Mouse (Mus musculus) limb, embryonic 14.5 days (tissue): Measurements from ENCODE around the gene Osmr. TPM values are rescaled to one million over a fixed set of nuclear protein-coding genes. Genes with fewer than 3 reads are reported as not detected.

Source experiments
- ATAC-seq: fragments of 200-750 bp; cut with Nextera tagmentation; 2 replicates; pipeline ENCODE4 v1.8.0; 2017; ENCODE audit warnings: low read depth, moderate number of reproducible peaks, moderate TSS enrichment; ENCODE audit not compliant: low FRiP score
- DNase-seq: peaks from one replicate; pipeline ENCODE4 v3.0.0-alpha.2; 2015; ENCODE audit warnings: low spot score
- H3K27ac ChIP-seq: fragments of 300-500 bp; sonication (generic); replicated peaks from 2 replicates; pipeline ENCODE4 v1.5.1; 2014; ENCODE audit warnings: low read depth, mild to moderate bottlenecking, low read length, moderate library complexity, mixed read lengths
- H3K27me3 ChIP-seq: fragments of 300-500 bp; sonication (generic); 2 replicates; pipeline ENCODE4 v1.6.1; 2014; ENCODE audit warnings: low read length, mixed read lengths; ENCODE audit not compliant: control insufficient read depth, insufficient read depth
- H3K36me3 ChIP-seq: fragments of 300-500 bp; sonication (generic); 2 replicates; pipeline ENCODE4 v1.6.1; 2014; ENCODE audit warnings: mild to moderate bottlenecking, low read length, moderate library complexity, mixed read lengths; ENCODE audit not compliant: control insufficient read depth, insufficient read depth
- H3K4me1 ChIP-seq: fragments of 300-500 bp; sonication (generic); 2 replicates; pipeline ENCODE4 v1.6.1; 2014; ENCODE audit warnings: antibody characterized with exemption, low read length, mixed read lengths; ENCODE audit not compliant: control insufficient read depth, insufficient read depth
- H3K4me2 ChIP-seq: fragments of 300-500 bp; sonication (generic); replicated peaks from 2 replicates; pipeline ENCODE4 v1.6.1; 2014; ENCODE audit warnings: low read depth, mild to moderate bottlenecking, low read length, moderate library complexity; ENCODE audit not compliant: severe bottlenecking
- H3K4me3 ChIP-seq: fragments of 300-500 bp; sonication (generic); replicated peaks from 2 replicates; pipeline ENCODE4 v1.5.1; 2014; ENCODE audit warnings: low read length
- H3K9ac ChIP-seq: fragments of 300-500 bp; sonication (generic); 2 replicates; pipeline ENCODE4 v1.6.1; 2014; ENCODE audit warnings: mild to moderate bottlenecking, low read depth, low read length, moderate library complexity; ENCODE audit not compliant: severe bottlenecking
- H3K9me3 ChIP-seq: fragments of 300-500 bp; sonication (generic); 2 replicates; pipeline ENCODE4 v1.6.1; 2016; ENCODE audit warnings: low read length; ENCODE audit not compliant: control insufficient read depth
- POLR2A ChIP-seq: fragments of 200-500 bp; IDR thresholded peaks from 2 replicates; pipeline ENCODE4 v1.8.0; 2012; ENCODE audit warnings: inconsistent platforms, mild to moderate bottlenecking, moderate library complexity, borderline replicate concordance; ENCODE audit not compliant: insufficient read depth, insufficient read length; ENCODE audit errors: extremely low read depth
- WGBS: fragments of 180-500 bp; shearing (Covaris S2); extraction: QIAGEN DNeasy Blood & Tissue Kit; methylation state at CpG from one replicate; pipeline ENCODE4 v1.1.7; 2014; 5-methylcytosine and 5-hydroxymethylcytosine counted together
- polyA plus RNA-seq, 2 experiments: library from polyadenylated mRNA; depleted of rRNA in 1 of 2; stranded (reverse) in 1 of 2; unstranded in 1 of 2; fragments of >200 nt; fragmentation: Nextera tagmentation in 1 of 2; extraction: Ambion mirVana in 1 of 2; gene quantifications; 2 replicates each; pipeline versions ENCODE4 v1.2.1 to v1.2.3; 2012 to 2014

The Osmr gene
- polyA plus RNA-seq, 2 experiments, result 2.0 to 2.1 TPM

DNA sequence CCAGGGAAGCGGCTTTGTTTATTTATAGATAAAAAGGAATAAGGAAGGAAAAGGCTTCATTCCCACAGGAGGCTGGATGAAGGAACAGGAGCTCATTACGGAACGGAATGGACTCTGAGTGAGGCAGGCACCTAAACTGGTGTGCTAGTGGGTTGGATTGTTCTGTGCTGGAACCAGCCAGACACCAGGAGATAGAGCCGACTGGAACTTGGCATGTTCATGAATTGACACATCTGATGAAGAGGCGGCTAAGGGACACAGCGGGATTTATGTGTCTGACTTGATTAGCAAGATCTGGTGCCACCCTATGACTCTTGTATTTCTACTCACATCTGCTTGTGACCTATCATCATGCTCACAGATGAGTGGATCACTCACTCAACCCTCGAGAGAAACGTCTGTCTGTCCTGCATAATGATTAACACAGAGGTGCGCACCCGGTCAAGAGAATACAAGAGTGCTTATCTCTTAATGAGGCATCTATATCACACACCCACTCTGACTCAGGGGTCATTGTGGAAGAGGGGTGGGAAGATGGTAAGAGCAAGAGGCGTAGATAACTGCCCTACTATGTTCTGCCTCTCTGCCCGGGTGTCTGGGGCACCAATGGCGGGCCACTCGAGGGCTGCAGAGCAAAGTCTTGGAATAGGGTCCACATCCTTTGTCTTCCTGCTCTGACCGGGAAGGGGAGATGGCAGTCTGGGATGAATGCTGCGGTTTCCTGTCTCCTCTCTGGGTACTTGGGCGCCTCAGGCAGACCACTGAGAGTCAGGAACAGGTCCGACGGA, 31.7 kb upstream of the Osmr start:
- WGBS, result 83% methylated on average over 19 of the region's 19 CpGs
- Histone ChIP-seq H3K27me3 (no peaks in the 10 kb centered on the region), H3K4me3 (no peak overlapping the region), H3K4me2 (no peak overlapping the region), H3K36me3 (no peaks in the 10 kb centered on the region), H3K4me1 (no peaks in the 10 kb centered on the region), H3K9ac (no peak overlapping the region), H3K9me3 (no peaks in the 10 kb centered on the region), H3K27ac (no peak overlapping the region)
- no peak for ATAC-seq
- no peak for TF ChIP-seq POLR2A
- no peak for DNase-seq

DNA sequence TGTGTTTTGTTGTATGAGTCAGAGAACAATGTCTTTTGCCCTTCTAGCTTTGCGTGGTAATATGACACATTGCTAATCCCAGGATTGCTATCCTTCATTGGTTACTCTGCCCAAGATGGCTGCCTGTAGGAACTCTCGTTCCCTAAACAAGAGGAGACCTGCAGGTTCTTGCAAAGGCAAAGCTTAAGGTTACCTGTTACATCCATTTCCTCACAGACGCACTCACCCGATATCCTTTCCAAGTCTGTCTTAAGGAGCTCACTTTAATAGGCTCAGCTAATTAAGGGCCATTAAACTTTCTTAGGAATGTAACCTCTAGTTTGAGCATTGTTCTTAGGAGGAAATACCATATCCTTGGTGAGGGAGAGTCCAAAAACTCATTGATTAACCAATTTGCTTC, 31.0 kb upstream of the Osmr start:
- no peak overlapping the region for H3K4me3 ChIP-seq
- H3K27me3 ChIP-seq, result no peaks in the 10 kb centered on the region
- DNase-seq (no peak), ATAC-seq (no peak)
- H3K9me3 ChIP-seq, result no peaks in the 10 kb centered on the region
- no peak for TF ChIP-seq POLR2A
- H3K36me3 ChIP-seq, result no peaks in the 10 kb centered on the region
- no peaks in the 10 kb centered on the region for H3K4me1 ChIP-seq
- WGBS, result 55% methylated on average over 4 of the region's 4 CpGs
- H3K9ac ChIP-seq, result no peak overlapping the region
- no peak overlapping the region for H3K4me2 ChIP-seq
- no peak overlapping the region for H3K27ac ChIP-seq

DNA sequence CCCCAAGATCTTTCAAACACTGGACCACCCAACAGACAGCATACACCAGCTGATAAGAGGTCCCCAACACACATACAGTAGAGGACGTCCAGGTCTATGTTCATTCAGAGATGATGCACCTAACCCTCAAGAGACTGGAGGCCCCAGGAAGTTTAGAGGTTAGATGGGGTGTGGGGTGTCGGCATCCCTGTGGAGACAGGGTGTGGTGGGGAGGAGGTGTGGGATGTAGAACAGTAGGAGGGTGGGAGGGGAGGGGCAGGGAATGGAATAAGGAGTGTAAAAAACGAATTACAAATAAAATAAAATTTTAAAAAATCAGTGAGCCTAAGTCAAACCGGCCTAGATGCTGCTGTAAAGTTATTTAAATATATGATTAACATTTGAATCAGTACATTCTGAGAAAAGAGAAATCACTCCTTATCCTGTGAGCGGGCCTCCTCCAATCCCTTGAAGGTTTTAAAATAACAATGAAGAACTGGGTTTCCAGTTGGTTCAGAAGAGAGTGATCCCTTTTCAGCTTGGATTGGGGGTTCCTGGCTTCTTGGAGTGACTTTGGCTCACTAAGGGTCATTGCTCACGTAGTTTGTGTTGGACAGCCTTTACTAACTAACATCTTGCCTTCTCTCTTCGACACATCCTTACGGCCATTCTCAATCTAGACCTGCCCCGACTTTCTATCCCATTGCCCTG, 28.7 kb upstream of the Osmr start:
- DNase-seq, result no peak
- H3K27ac ChIP-seq, result no peak overlapping the region
- H3K4me3 ChIP-seq, result no peak overlapping the region
- no peak overlapping the region for H3K4me2 ChIP-seq
- H3K36me3 ChIP-seq, result no peaks in the 10 kb centered on the region
- H3K9ac ChIP-seq, result no peak overlapping the region
- no peaks in the 10 kb centered on the region for H3K4me1 ChIP-seq
- TF ChIP-seq POLR2A, result no peak
- WGBS, result 63% methylated on average over 9 of the region's 9 CpGs
- no peaks in the 10 kb centered on the region for H3K9me3 ChIP-seq
- H3K27me3 ChIP-seq, result no peaks in the 10 kb centered on the region
- no peak for ATAC-seq

DNA sequence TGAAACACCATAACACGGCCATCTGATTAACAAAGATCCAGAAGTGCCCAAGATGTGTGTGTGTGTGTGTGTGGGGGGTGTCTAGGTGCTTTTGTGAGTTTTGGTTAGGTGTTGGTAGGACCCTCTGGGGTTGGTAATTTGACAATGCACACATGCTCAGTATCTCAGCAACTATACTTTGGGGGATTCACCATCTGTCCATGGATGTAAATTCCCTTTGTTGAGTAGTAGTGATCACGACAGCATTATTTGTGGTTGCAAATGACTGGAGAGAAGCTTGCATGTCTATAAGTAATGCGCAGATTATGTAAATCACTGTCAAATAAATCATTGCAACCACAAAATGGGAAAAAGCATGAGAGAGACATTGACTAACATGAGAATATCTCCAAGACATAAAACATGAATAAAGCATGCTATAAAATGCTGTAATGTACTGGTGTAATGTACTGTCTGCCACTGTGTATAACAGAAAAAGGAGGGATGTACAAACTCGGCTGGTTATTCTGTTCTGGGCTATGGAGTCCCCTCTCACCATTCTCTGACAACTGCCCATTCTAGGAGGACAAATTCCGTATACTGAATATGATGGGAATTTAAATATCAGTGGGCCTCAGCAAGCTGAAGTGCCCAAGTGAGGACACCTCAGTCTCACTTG, 27.3 kb upstream of the Osmr start:
- H3K9me3 ChIP-seq, result no peaks in the 10 kb centered on the region
- no peak overlapping the region for H3K4me2 ChIP-seq
- H3K4me1 ChIP-seq, result no peaks in the 10 kb centered on the region
- TF ChIP-seq POLR2A, result no peak
- no peaks in the 10 kb centered on the region for H3K27me3 ChIP-seq
- H3K27ac ChIP-seq, result no peak overlapping the region
- no peak overlapping the region for H3K9ac ChIP-seq
- ATAC-seq (no peak), DNase-seq (no peak)
- WGBS, result 85% methylated on average over 5 of the region's 5 CpGs
- H3K4me3 ChIP-seq, result no peak overlapping the region
- no peaks in the 10 kb centered on the region for H3K36me3 ChIP-seq

- DNase-seq (no peak), ATAC-seq (no peak)
- Histone ChIP-seq H3K9me3 (no peaks in the 10 kb centered on the region), H3K4me3 (no peak overlapping the region), H3K27ac (no peak overlapping the region), H3K9ac (no peak overlapping the region), H3K4me2 (no peak overlapping the region), H3K4me1 (no peaks in the 10 kb centered on the region), H3K36me3 (no peaks in the 10 kb centered on the region), H3K27me3 (no peaks in the 10 kb centered on the region)
- TF ChIP-seq POLR2A, result no peak
- WGBS, result 76% methylated on average over 6 of the region's 6 CpGs
Observed at GRCm38 (mm10) chr15:6901236-6901635, 26.5 kb upstream of the Osmr start.
